Mouse (Mus musculus): ENCODE results near the gene Ssc4d. TPM values are rescaled to one million over a fixed set of nuclear protein-coding genes. Genes with fewer than 3 reads are reported as not detected.

Gene Ssc4d
- polyA plus RNA-seq, 1 experiment from 2014 or later: 3.4 TPM

DNA sequence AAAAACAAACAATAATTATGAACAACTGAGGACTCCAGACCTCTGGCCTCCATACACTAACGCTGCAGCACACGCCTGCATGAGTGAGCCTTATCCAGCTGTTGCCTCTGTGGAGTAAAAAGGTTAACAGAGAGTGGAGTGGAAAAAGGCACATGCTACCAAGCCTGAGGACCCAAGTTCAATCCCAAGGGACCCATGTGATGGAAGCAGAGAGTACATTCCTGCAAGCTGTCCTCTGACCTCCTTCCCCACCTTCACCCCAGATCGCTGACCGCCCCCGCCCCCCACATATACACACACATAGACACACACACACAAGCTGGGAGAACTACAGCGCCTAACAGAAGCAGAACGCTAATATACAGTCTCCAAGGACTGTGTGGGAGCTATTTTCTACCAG is 50.4 kb downstream of the Ssc4d start:
- Histone ChIP-seq H3K36me3 (ENCODE audit: control insufficient read depth, insufficient read depth, low read length) (peaks cover 19% of the 10 kb centered on the region), H3K9me3 (ENCODE audit: control insufficient read depth, low read length) (no peaks in the 10 kb centered on the region), H3K4me2 (ENCODE audit: low read length) (no peak overlapping the region), H3K27me3 (replicated peaks; ENCODE audit: control insufficient read depth, insufficient read depth, low read length) (no peaks in the 10 kb centered on the region), H3K27ac (ENCODE audit: low read depth, low read length) (no peak overlapping the region), H3K9ac (ENCODE audit: low read depth, low read length) (no peak overlapping the region), H3K4me3 (ENCODE audit: low read length) (no peak overlapping the region), H3K4me1 (ENCODE audit: control insufficient read depth, insufficient read depth, low read depth, low read length) (peaks cover 16% of the 10 kb centered on the region)
- ATAC-seq: no peak
- WGBS: 91% methylated on average over 7 of the region's 7 CpGs

DNA sequence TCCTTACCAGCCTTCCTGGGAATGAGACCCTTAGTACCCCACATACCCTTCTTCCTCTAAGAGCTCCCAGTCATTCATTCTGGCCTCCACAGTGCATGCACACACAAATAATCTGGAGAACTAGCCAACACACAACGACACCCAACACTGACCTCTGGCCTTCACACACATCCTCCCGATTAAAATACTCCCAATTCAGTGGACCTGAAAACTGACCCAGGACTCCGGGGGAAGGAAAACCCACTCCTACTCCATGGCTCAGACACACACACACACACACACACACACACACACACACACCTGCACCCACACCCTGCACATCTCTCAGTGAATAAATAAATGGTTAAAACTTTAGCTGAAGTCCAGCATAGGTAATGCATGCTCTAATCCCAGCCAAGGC is 54.4 kb downstream of the Ssc4d start:
- Histone ChIP-seq H3K4me3 (ENCODE audit: low read length) (no peak overlapping the region), H3K9ac (ENCODE audit: low read depth, low read length) (no peak overlapping the region), H3K4me1 (ENCODE audit: control insufficient read depth, insufficient read depth, low read depth, low read length) (peaks cover under 1% of the 10 kb centered on the region), H3K4me2 (ENCODE audit: low read length) (no peak overlapping the region), H3K27me3 (replicated peaks; ENCODE audit: control insufficient read depth, insufficient read depth, low read length) (no peaks in the 10 kb centered on the region), H3K36me3 (ENCODE audit: control insufficient read depth, insufficient read depth, low read length) (peaks cover 20% of the 10 kb centered on the region), H3K27ac (ENCODE audit: low read depth, low read length) (no peak overlapping the region), H3K9me3 (ENCODE audit: control insufficient read depth, low read length) (no peaks in the 10 kb centered on the region)
- ATAC-seq: no peak
- WGBS: 94% methylated on average over 3 of the region's 3 CpGs

DNA sequence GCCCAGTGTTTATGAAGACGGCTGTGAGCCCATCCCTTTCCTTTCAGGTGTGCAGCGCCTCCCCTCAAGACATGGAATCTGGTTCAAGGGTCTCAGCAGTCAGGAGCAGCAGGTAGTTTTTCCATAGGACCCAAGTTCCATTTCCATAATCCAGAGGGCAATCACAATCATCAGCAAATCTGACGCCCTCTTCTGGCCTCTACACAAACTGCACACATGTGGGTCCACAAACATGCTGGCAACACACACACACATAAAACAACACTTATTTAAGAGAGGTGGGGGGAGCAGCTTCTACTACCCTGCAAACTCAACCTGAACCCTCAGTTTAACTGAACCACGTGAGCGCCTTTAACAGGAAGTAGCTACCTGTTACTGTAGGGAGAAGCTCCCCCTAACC is 55.7 kb downstream of the Ssc4d start:
- H3K27me3 ChIP-seq (replicated peaks; ENCODE audit: control insufficient read depth, insufficient read depth, low read length): no peaks in the 10 kb centered on the region
- H3K27ac ChIP-seq (ENCODE audit: low read depth, low read length): no peak overlapping the region
- ATAC-seq: no peak
- no peaks in the 10 kb centered on the region for H3K9me3 ChIP-seq (ENCODE audit: control insufficient read depth, low read length)
- H3K4me2 ChIP-seq (ENCODE audit: low read length): no peak overlapping the region
- H3K4me1 ChIP-seq (ENCODE audit: control insufficient read depth, insufficient read depth, low read depth, low read length): no peaks in the 10 kb centered on the region; the same call in 1 of the 2 replicates
- no peak overlapping the region for H3K9ac ChIP-seq (ENCODE audit: low read depth, low read length)
- WGBS: 94% methylated on average over 5 of the region's 5 CpGs
- H3K4me3 ChIP-seq (ENCODE audit: low read length): no peak overlapping the region
- H3K36me3 ChIP-seq (ENCODE audit: control insufficient read depth, insufficient read depth, low read length): peaks cover 25% of the 10 kb centered on the region

DNA sequence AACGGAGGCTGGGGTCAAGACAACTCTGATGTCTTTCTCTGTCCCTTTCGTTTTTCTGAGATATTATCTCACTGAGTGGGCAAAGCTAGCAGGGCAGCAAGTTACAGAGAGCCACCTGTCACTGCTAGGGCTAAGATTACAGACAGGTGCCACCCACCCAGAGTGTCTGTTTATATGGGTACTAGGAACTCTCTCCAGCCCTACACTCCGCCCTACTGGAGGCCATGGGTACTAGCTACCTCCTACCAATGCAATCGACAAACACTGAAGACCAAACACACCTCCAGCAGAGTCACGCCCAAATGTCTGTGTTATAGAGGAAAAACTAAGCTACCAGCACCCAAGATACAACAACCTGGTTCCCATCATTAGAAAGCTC is 56.3 kb downstream of the Ssc4d start:
- no peaks in the 10 kb centered on the region for H3K27me3 ChIP-seq (replicated peaks; ENCODE audit: control insufficient read depth, insufficient read depth, low read length)
- H3K4me2 ChIP-seq (ENCODE audit: low read length): no peak overlapping the region
- H3K9me3 ChIP-seq (ENCODE audit: control insufficient read depth, low read length): no peaks in the 10 kb centered on the region
- H3K27ac ChIP-seq (ENCODE audit: low read depth, low read length): no peak overlapping the region
- ATAC-seq: no peak
- H3K4me1 ChIP-seq (ENCODE audit: control insufficient read depth, insufficient read depth, low read depth, low read length): no peaks in the 10 kb centered on the region
- H3K4me3 ChIP-seq (ENCODE audit: low read length): no peak overlapping the region
- H3K36me3 ChIP-seq (ENCODE audit: control insufficient read depth, insufficient read depth, low read length): peaks cover 25% of the 10 kb centered on the region
- no peak overlapping the region for H3K9ac ChIP-seq (ENCODE audit: low read depth, low read length)
- WGBS: 96% methylated on average over 5 of the region's 5 CpGs

DNA sequence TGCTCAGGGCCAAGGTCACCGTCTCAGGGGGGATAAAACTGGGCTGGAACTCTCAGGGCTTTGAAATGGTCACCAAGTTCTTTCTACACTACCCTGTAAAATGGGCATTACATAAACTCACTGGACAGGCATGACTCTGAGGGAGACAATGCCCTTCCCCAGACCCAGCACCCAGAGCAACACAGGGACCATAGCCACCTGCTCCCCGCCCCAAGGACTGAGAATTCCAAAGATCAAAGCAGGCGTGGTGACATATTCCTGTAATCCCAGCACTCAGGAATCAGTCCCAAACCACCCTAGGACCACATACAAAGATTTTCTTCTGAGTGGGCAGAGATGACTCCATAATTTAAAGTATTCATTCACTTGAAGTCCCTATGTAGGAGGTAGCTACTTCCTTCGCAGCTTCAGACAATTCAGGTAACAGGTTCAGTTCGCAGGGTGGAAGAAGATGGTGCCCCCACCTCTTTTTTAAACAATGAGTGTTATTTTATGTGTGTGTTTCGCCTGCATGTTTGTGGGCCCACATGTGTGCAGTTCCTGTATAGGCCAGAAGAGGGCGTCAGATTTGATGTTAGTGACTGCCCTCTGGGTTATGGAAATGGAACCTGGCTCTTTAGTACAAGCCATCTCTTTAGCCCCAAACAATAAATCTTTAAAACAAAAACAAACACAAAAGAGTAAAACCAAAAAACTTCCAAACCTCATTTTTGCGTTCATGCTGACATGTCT is 56.8 kb downstream of the Ssc4d start:
- Histone ChIP-seq H3K4me3 (ENCODE audit: low read length) (no peak overlapping the region), H3K9ac (ENCODE audit: low read depth, low read length) (no peak overlapping the region), H3K27ac (ENCODE audit: low read depth, low read length) (no peak overlapping the region), H3K4me1 (ENCODE audit: control insufficient read depth, insufficient read depth, low read depth, low read length) (no peaks in the 10 kb centered on the region), H3K27me3 (replicated peaks; ENCODE audit: control insufficient read depth, insufficient read depth, low read length) (no peaks in the 10 kb centered on the region), H3K36me3 (ENCODE audit: control insufficient read depth, insufficient read depth, low read length) (peaks cover 25% of the 10 kb centered on the region), H3K9me3 (ENCODE audit: control insufficient read depth, low read length) (no peaks in the 10 kb centered on the region), H3K4me2 (ENCODE audit: low read length) (no peak overlapping the region)
- no peak for ATAC-seq
- WGBS: 92% methylated on average over 8 of the region's 8 CpGs

DNA sequence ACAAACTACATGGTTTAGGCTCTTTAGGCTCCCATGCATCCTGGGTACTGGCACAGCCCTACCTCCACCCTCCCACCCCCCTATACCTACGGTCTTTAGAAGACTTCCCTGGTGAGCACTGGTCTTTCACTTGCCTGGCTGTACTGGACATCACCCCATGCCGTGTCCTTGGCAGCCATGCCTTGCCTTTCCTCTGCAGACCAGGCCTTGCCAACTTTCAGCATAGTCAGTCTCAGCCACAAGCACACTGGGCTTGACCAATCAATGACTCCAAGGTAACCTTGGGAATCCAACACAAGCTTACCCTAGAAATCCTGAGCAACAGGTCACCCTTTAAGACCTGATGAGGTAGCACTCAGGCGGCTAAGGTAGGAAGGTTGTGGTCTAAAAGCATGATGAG is 57.7 kb downstream of the Ssc4d start:
- H3K36me3 ChIP-seq (ENCODE audit: control insufficient read depth, insufficient read depth, low read length): peaks cover 18% of the 10 kb centered on the region
- no peak overlapping the region for H3K4me2 ChIP-seq (ENCODE audit: low read length)
- ATAC-seq: no peak
- no peak overlapping the region for H3K27ac ChIP-seq (ENCODE audit: low read depth, low read length)
- no peaks in the 10 kb centered on the region for H3K27me3 ChIP-seq (replicated peaks; ENCODE audit: control insufficient read depth, insufficient read depth, low read length)
- H3K9ac ChIP-seq (ENCODE audit: low read depth, low read length): no peak overlapping the region
- no peaks in the 10 kb centered on the region for H3K4me1 ChIP-seq (ENCODE audit: control insufficient read depth, insufficient read depth, low read depth, low read length)
- WGBS: 89% methylated on average over 3 of the region's 3 CpGs
- no peaks in the 10 kb centered on the region for H3K9me3 ChIP-seq (ENCODE audit: control insufficient read depth, low read length)
- no peak overlapping the region for H3K4me3 ChIP-seq (ENCODE audit: low read length)

DNA sequence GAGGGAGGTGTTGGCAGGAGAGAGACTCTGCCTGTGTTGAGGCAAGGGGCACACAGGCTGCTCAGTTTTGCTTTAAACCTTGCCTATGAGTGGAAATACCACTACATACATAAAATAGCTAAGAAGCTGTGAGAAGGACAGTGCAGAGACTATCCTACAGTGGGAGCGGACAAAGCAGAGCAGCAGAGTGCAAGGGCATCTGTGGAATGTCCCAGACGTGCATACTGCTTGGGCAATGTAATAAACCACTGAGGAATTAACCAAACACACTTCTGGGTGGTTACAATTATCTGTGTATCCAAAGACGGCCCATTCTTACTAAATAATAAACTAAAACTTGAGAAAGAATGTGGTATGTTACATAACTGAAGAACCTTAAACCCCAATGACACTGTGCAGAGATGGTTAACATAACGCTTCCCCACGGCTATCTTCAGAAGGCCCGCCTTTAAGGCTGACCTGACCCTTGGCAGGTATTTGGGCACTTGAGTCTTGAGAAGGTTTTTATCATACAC is 58.2 kb downstream of the Ssc4d start:
- Histone ChIP-seq H3K9me3 (ENCODE audit: control insufficient read depth, low read length) (no peaks in the 10 kb centered on the region), H3K27ac (ENCODE audit: low read depth, low read length) (no peak overlapping the region), H3K4me3 (ENCODE audit: low read length) (no peak overlapping the region), H3K4me1 (ENCODE audit: control insufficient read depth, insufficient read depth, low read depth, low read length) (no peaks in the 10 kb centered on the region), H3K9ac (ENCODE audit: low read depth, low read length) (no peak overlapping the region), H3K4me2 (ENCODE audit: low read length) (no peak overlapping the region), H3K27me3 (replicated peaks; ENCODE audit: control insufficient read depth, insufficient read depth, low read length) (no peaks in the 10 kb centered on the region), H3K36me3 (ENCODE audit: control insufficient read depth, insufficient read depth, low read length) (peaks cover 17% of the 10 kb centered on the region)
- ATAC-seq: no peak
- WGBS: 91% methylated on average over 6 of the region's 6 CpGs

DNA sequence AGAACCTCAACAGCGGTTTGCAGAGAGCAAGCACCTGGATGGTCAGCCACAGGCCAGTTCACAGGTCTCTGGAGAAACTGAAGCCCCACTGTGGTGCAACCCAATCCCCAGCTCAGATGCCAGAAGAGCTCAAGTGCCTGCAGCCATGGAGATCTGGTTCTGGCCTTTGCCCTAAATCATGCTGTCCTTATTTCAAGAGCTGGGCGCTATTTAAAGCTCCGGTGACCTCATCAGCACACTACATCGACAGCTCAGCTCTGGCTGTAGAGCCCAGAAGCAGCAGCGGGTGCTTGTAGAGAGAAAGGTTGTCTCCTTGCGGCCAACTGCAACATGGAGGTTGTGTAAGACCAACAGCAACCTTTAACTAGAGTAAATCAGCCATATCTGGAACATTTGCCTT is 60.2 kb downstream of the Ssc4d start:
- H3K4me1 ChIP-seq (ENCODE audit: control insufficient read depth, insufficient read depth, low read depth, low read length): no peaks in the 10 kb centered on the region
- no peak overlapping the region for H3K27ac ChIP-seq (ENCODE audit: low read depth, low read length)
- H3K36me3 ChIP-seq (ENCODE audit: control insufficient read depth, insufficient read depth, low read length): peaks cover 28% of the 10 kb centered on the region
- H3K27me3 ChIP-seq (replicated peaks; ENCODE audit: control insufficient read depth, insufficient read depth, low read length): no peaks in the 10 kb centered on the region
- no peak for ATAC-seq
- H3K4me3 ChIP-seq (ENCODE audit: low read length): no peak overlapping the region
- H3K4me2 ChIP-seq (ENCODE audit: low read length): no peak overlapping the region
- no peaks in the 10 kb centered on the region for H3K9me3 ChIP-seq (ENCODE audit: control insufficient read depth, low read length)
- no peak overlapping the region for H3K9ac ChIP-seq (ENCODE audit: low read depth, low read length)
- WGBS: 83% methylated on average over 6 of the region's 6 CpGs

DNA sequence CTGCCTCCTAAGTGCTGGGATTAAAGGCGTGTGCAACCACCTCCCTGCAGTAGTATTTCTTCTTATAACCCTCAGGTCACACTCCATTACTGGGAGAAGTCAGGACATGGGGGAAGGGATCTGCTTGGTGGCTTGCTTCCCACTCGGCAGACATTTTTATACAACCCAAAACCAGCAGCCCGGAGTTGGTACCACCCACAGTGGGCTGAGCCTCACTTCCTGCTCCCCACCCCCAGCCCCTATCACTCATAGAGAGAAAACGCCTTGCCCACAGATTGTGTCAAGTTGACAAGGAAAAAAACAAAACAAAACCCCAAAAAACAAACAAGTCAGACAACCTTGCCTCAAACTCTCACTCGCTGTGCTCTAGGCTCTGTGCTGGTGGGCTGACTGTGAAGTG is 61.1 kb downstream of the Ssc4d start:
- H3K9ac ChIP-seq (ENCODE audit: low read depth, low read length): no peak overlapping the region
- peaks cover 26% of the 10 kb centered on the region for H3K36me3 ChIP-seq (ENCODE audit: control insufficient read depth, insufficient read depth, low read length)
- no peaks in the 10 kb centered on the region for H3K27me3 ChIP-seq (replicated peaks; ENCODE audit: control insufficient read depth, insufficient read depth, low read length)
- H3K4me3 ChIP-seq (ENCODE audit: low read length): no peak overlapping the region
- H3K4me2 ChIP-seq (ENCODE audit: low read length): no peak overlapping the region
- ATAC-seq: no peak
- no peak overlapping the region for H3K27ac ChIP-seq (ENCODE audit: low read depth, low read length)
- no peaks in the 10 kb centered on the region for H3K9me3 ChIP-seq (ENCODE audit: control insufficient read depth, low read length)
- no peaks in the 10 kb centered on the region for H3K4me1 ChIP-seq (ENCODE audit: control insufficient read depth, insufficient read depth, low read depth, low read length)
- 83% methylated on average over 5 of the region's 5 CpGs for WGBS
